Mouse (Mus musculus) c-Kit-negative CD71-positive TER-119-positive erythroid progenitor cells, embryonic 14.5 days (primary cell): ENCODE results near the gene A630095E13Rik.
"Not testable (repeated sequence)": the region's sequence is repeated elsewhere in the genome, so short reads cannot be mapped to it uniquely, and the experiment has no call there.

Experiments used
- DNase-seq: peaks from one replicate; pipeline ENCODE4 v3.0.0-alpha.2; 2013; ENCODE audit warnings: low read depth, low spot score

A630095E13Rik gene

DNA sequence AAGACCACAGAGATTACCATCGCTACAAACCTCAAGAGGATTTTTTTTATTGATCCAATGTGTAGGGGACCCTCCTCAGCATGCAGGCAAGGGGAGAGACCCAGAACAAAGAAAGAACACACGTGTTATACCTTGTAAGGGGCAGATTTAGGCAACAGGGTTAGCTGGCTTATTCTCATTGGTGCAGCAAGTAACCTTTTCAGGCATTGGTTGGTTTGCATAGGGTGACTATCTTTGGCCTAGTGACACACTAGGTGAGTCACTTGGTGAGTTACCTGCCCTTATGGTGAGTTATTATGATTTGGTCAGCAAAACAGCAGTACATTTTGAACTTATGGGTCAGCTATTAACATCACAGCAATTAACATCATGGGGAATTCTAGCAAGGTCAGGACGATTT lies at the start of gene A630095E13Rik:
A630095E13Rik (minus strand) TSS at position 101 of the 400 bp plus-strand sequence.
- DNase-seq, result not testable (repeated sequence)

DNA sequence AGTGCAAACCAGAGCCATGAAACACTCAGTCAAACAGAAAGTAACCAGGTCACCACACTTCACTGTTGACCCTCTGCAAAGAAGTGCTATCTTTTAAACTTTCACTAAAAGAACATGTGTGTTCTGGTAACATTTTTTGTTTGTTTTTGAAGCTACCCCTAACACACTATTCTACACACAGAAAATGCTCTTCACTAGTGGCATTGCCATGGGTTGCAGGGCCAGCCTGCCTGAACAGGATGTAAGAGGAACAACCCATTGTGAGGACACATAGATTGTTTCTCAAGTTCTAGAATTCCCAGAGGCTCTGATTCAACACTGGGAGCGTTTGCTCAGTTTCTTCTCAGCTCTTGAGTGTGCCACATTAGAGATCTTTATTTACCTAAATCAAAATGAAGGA lies 49.7 kb upstream of the A630095E13Rik start, which contains the start of gene Acrv1:
Acrv1 (plus strand) TSS at position 301 of the 400 bp plus-strand sequence.
- DNase-seq, result no peak

DNA sequence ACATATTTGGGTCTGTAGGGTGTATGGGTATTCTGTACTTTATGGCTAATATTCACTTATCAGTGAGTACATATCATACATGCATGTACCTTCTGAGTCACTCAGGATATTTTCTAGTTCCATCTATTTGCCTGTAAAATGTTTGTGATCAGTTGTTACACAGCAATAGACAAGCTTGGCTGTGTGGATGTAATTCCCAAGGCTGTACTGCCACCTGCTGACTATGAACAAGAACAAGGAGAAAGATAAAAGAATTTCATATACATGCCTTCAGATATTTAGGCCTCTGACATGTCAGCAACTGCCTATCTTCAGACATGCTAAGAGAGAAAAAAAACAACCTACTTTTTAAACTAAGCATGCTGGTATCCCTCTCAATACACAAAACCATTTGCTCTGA lies 44.2 kb upstream of the A630095E13Rik start:
- no peak for DNase-seq

DNA sequence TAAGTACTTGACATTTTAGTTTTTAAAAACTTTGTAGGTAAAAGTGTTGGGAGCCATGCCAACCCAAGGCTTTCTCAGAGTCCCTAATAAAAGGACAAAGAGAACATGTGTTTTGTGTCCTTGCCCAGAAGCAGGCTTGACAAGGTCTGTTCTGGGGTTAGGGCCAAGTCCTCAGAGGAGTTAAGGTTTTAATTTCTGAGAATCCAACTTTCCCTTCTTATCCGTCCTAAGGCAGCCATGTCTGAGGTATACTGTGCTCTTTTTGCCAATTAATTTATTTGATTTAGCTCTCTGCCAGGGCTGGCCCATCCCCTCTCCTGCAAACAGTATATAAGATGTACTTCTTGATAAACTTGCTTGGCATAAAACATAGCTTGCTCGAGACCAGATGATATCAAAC lies 38.2 kb upstream of the A630095E13Rik start:
- no peak for DNase-seq
